Mouse (Mus musculus) cerebellum, adult 2 months (tissue): Measurements from ENCODE around the gene Ntm. TPM values are rescaled to one million over a fixed set of nuclear protein-coding genes. Genes with fewer than 3 reads are reported as not detected.

ENCODE experiments used
- DNase-seq, 2 experiments: peaks; one replicate each; pipeline ENCODE4 v3.0.0; 2021
- H3K27ac ChIP-seq: fragments of 200-500 bp; 2 replicates; pipeline ENCODE4 v1.5.1; 2012; ENCODE audit warnings: low read length, control low read depth, inconsistent platforms; ENCODE audit not compliant: insufficient read depth
- H3K27me3 ChIP-seq: fragments of 200-500 bp; 2 replicates; pipeline ENCODE4 v1.6.1; 2012; ENCODE audit warnings: inconsistent platforms, mild to moderate bottlenecking, low read length, moderate library complexity; ENCODE audit not compliant: control insufficient read depth, insufficient read depth
- H3K4me1 ChIP-seq: fragments of 200-500 bp; 2 replicates; pipeline ENCODE4 v1.6.1; 2011; ENCODE audit warnings: low read length; ENCODE audit not compliant: control insufficient read depth, insufficient read depth
- H3K4me3 ChIP-seq: fragments of 200-500 bp; replicated peaks from 2 replicates; pipeline ENCODE3; 2011; ENCODE audit warnings: mild to moderate bottlenecking, low read depth, low read length, control low read depth; ENCODE audit not compliant: insufficient read depth
- CTCF ChIP-seq: fragments of 200-500 bp; IDR thresholded peaks from 2 replicates; pipeline ENCODE4 v1.5.1; 2011; ENCODE audit warnings: low read depth, mild to moderate bottlenecking, control low read depth, low read length, moderate library complexity, borderline replicate concordance; ENCODE audit not compliant: insufficient read depth
- POLR2A ChIP-seq: fragments of 200-500 bp; IDR thresholded peaks from 2 replicates; pipeline ENCODE4 v1.6.1; 2011; ENCODE audit warnings: low read length, control low read depth, borderline replicate concordance; ENCODE audit not compliant: insufficient read depth
- WGBS: fragments of 180-500 bp; shearing (Covaris S2); methylation state at CpG from one replicate; pipeline ENCODE4 v1.1.7; 2018; 5-methylcytosine and 5-hydroxymethylcytosine counted together
- polyA plus RNA-seq: library from polyadenylated mRNA; depleted of rRNA; stranded (reverse); fragments of >200 nt; gene quantifications from 2 replicates; pipeline ENCODE4 v1.2.3, GENCODE M21; 2012

The Ntm gene
- polyA plus RNA-seq, 1 experiment: 193 TPM

DNA sequence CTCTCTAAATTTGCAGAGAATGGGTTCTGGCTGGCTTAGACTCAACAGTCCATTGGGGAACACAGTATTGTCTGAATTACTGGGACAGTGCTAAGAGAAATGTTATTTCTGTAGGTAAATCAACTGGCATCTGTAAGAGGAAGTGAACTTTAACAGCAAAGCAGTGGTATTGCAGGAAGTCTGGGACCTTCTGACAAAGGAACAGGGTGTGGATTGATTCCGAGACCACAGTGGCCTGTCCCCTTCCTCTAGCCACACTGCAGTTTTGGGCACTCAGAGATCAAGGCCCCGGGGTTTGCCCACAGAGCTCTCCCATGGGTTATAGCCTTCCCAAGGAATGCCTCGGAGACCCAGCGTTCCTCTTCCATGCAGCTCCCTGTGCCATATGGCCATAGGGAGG lies 172.9 kb downstream of the Ntm start:
- Histone ChIP-seq H3K4me1 (peaks cover 17% of the 10 kb centered on the region), H3K27me3 (no peaks in the 10 kb centered on the region; the same call in 1 of the 2 replicates), H3K27ac (no peak overlapping the region), H3K4me3 (no peak overlapping the region)
- TF ChIP-seq CTCF (no peak), POLR2A (no peak)
- 88% methylated on average over 4 of the region's 4 CpGs for WGBS
- no peak for DNase-seq

- WGBS: 94% methylated on average over 9 of the region's 9 CpGs
- DNase-seq: no peak
- Histone ChIP-seq H3K27ac (no peak overlapping the region), H3K27me3 (no peaks in the 10 kb centered on the region), H3K4me3 (no peak overlapping the region), H3K4me1 (peaks cover 17% of the 10 kb centered on the region)
- TF ChIP-seq CTCF (no peak), POLR2A (no peak)
Measured at GRCm38 (mm10) chr9:29788855-29789254, 174.1 kb downstream of the Ntm start.

DNA sequence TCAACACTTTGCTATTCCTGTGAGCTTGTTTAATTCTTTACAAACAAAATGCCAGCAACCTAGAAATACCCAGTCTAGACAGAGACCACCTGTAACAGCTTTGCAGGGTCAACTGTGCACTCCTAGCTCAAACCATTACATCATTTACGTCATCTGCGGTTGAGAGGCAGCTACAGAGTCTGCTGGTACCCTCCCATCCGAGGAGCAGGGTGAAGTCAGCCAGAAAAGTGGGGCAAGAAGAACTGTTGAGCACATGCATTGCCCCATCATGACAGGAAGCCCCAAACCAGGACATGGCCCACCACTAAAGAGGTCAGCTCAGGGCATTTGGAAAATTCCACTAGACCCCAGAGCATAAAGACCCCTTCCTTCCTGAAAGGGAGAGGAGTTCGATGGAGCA lies 175.5 kb downstream of the Ntm start:
- Histone ChIP-seq H3K4me3 (no peak overlapping the region), H3K27ac (no peak overlapping the region), H3K4me1 (peaks cover 17% of the 10 kb centered on the region), H3K27me3 (no peaks in the 10 kb centered on the region; the same call in 1 of the 2 replicates)
- 94% methylated on average over 4 of the region's 4 CpGs for WGBS
- DNase-seq: no peak
- TF ChIP-seq POLR2A (no peak), CTCF (no peak)

DNA sequence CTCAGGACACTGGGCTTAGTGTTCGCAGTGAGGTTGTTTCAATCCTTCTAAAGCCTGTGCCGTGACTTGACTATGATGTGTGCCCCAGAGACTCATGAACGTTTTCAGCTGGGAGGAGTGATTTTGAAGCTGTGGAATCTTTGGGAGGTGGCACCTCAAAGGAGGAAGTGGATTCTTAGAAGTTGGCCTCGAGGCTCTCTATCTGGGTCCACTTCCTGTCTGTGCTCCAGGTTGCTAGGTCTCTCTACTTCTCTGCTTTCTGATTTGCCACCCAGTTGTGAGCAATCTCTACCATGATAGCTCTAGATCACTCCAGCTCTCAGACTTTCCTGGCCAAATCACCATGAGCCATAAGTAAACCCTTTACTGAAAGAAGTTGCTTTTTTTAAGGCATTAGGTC lies 180.2 kb downstream of the Ntm start:
- Histone ChIP-seq H3K4me3 (no peak overlapping the region), H3K27me3 (no peaks in the 10 kb centered on the region; the same call in 1 of the 2 replicates), H3K27ac (no peak overlapping the region), H3K4me1 (no peaks in the 10 kb centered on the region)
- WGBS: 93% methylated on average over 4 of the region's 4 CpGs
- TF ChIP-seq CTCF (no peak), POLR2A (no peak)
- no peak for DNase-seq

- Histone ChIP-seq H3K27me3 (no peaks in the 10 kb centered on the region; the same call in 1 of the 2 replicates), H3K27ac (no peak overlapping the region), H3K4me1 (no peaks in the 10 kb centered on the region), H3K4me3 (no peak overlapping the region)
- DNase-seq: no peak
- TF ChIP-seq POLR2A (no peak), CTCF (no peak)
- WGBS: 87% methylated on average over 7 of the region's 7 CpGs
Measured at GRCm38 (mm10) chr9:29779739-29780138, 183.2 kb downstream of the Ntm start.

DNA sequence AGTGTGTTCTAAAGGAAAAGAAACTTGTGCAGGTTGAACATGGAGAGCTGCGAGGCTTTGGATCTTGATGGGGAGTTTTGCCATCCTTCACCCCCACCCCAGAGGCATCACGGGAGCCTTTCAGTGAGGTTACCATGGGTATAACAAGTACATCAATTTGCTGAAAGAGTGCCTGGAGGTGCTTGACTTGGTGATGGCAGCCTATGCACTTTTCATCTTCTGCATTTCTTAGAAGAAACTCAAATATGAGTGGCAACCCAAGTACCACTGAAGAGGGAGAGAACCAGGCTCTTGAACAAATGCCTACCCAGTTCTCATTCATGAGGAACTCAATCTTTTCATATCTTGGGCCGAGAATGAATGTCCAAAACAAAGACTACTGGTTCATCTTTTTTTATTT lies 186.0 kb downstream of the Ntm start:
- TF ChIP-seq POLR2A (no peak), CTCF (no peak)
- H3K4me1 ChIP-seq: no peaks in the 10 kb centered on the region
- 98% methylated on average over 3 of the region's 3 CpGs for WGBS
- H3K27me3 ChIP-seq: no peaks in the 10 kb centered on the region; the same call in 1 of the 2 replicates
- H3K4me3 ChIP-seq: no peak overlapping the region
- no peak overlapping the region for H3K27ac ChIP-seq
- no peak for DNase-seq

GRCm38 (mm10) chr9:29776542-29776941 lies 186.4 kb downstream of the Ntm start:
- TF ChIP-seq POLR2A (no peak), CTCF (no peak)
- DNase-seq: no peak
- no peak overlapping the region for H3K27ac ChIP-seq
- H3K4me3 ChIP-seq: no peak overlapping the region
- no peaks in the 10 kb centered on the region; the same call in 1 of the 2 replicates for H3K27me3 ChIP-seq
- WGBS: 95% methylated on average over 4 of the region's 4 CpGs
- H3K4me1 ChIP-seq: no peaks in the 10 kb centered on the region

GRCm38 (mm10) chr9:29776030-29776429 lies 186.9 kb downstream of the Ntm start:
- Histone ChIP-seq H3K4me3 (no peak overlapping the region), H3K4me1 (no peaks in the 10 kb centered on the region), H3K27ac (no peak overlapping the region), H3K27me3 (no peaks in the 10 kb centered on the region; the same call in 1 of the 2 replicates)
- TF ChIP-seq POLR2A: no peak
- TF ChIP-seq CTCF: no peak
- WGBS: 97% methylated on average over 4 of the region's 4 CpGs
- DNase-seq: no peak

DNA sequence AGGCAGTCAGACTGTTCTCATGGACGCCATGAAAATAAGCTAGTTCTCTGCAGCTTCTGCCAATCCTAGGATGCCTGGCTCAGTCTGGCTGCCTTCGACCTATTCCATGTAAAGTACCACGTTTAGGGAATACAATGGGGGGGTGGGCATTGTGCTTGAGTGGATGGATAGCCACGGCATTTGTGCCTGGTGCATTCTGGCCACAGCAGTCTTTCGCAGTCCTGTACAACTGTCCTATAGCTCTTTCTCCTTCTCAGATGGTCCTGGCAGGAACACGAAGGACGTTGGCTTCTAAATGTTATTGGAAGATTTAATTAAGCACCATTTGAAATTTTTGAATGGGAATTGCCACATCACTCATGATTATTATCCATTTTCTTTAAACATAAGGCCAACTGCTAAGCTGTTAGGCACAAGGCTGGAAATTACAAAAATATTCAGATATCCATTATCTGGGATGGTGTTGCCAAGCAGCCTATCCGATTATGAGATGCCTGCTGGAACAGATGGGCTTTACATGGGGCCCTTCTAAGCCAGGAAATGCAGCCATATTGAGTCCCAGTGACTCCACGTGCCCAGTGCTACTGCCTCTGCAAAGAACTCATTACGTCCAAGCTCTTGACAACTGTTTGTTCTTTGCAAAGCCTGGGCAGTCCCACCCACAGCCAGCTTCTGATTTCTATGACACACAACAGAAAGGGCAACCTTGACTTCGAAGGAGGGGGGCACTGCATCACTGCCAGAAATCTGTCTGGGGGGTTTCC lies 190.1 kb downstream of the Ntm start:
- no peak for TF ChIP-seq CTCF
- no peak for TF ChIP-seq POLR2A
- Histone ChIP-seq H3K4me1 (no peaks in the 10 kb centered on the region), H3K27me3 (no peaks in the 10 kb centered on the region; the same call in 1 of the 2 replicates), H3K4me3 (no peak overlapping the region), H3K27ac (no peak overlapping the region)
- no peak for DNase-seq
- 61% methylated on average over 11 of the region's 11 CpGs for WGBS
